Mouse (Mus musculus): ENCODE measurements around the gene Ttc36. TPM values are rescaled to one million over a fixed set of nuclear protein-coding genes. Genes with fewer than 3 reads are reported as not detected.

Ttc36 gene
- not detected in 2 replicates for polyA plus RNA-seq (2014; fragmentation: Nextera tagmentation; extraction: Ambion mirVana)

- H3K9me3 ChIP-seq (ENCODE audit: control insufficient read depth, low read length), result no peaks in the 10 kb centered on the region
- no peak for DNase-seq (ENCODE audit: low spot score)
- peaks cover 2% of the 10 kb centered on the region; the same call in 1 of the 2 replicates for H3K4me1 ChIP-seq (replicated peaks; ENCODE audit: control insufficient read depth, insufficient read depth, low read length)
- H3K36me3 ChIP-seq (ENCODE audit: control insufficient read depth, insufficient read depth, low read length), result peaks cover 11% of the 10 kb centered on the region
- WGBS, result 67% methylated on average over 4 of the region's 4 CpGs
- no peak for ATAC-seq (ENCODE audit: low FRiP score)
- no peak within 1 kb of the TSS for H3K4me2 ChIP-seq (replicated peaks; ENCODE audit: low read depth, low read length)
- H3K4me3 ChIP-seq (ENCODE audit: low read depth, low read length), result no peak within 1 kb of the TSS
- H3K9ac ChIP-seq (ENCODE audit: low read depth, low read length), result no peak within 1 kb of the TSS
- peaks cover 5% of the 10 kb centered on the region for H3K27me3 ChIP-seq (ENCODE audit: control insufficient read depth, insufficient read depth, low read length)
- H3K27ac ChIP-seq (ENCODE audit: low read depth, low read length), result no peak within 1 kb of the TSS
Measured at GRCm38 (mm10) chr9:44802808-44803450, at the start of gene Ttc36. Gene Ttc36, minus strand, starts transcription at chr9:44803072.

DNA sequence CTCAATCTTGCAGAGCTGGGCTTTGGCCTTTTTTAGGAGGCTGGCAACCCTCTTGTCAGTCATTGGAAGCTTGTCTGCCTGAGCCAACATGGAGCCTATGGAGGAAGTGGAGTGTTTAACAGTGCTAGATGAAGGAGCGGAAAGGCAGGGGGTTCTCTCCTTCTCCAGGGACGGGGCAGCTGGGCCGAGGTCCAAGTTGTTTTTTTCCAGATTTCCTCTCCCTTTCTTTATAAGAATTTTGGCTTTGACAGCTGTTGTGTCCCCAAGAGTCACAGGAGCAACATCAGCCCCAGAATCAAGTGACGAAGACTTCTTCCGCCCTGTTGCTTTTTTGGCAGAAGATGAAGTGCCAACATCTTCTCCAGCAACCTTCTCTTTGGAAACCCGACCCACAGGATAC lies 44.6 kb upstream of the Ttc36 start:
- Histone ChIP-seq H3K4me3 (ENCODE audit: low read depth, low read length) (no peak overlapping the region), H3K9me3 (ENCODE audit: control insufficient read depth, low read length) (no peaks in the 10 kb centered on the region), H3K27me3 (ENCODE audit: control insufficient read depth, insufficient read depth, low read length) (no peaks in the 10 kb centered on the region), H3K9ac (ENCODE audit: low read depth, low read length) (no peak overlapping the region), H3K27ac (ENCODE audit: low read depth, low read length) (no peak overlapping the region), H3K4me2 (replicated peaks; ENCODE audit: low read depth, low read length) (no peak overlapping the region), H3K4me1 (replicated peaks; ENCODE audit: control insufficient read depth, insufficient read depth, low read length) (no peaks in the 10 kb centered on the region), H3K36me3 (ENCODE audit: control insufficient read depth, insufficient read depth, low read length) (peaks cover 19% of the 10 kb centered on the region)
- no peak for DNase-seq (ENCODE audit: low spot score)
- WGBS, result 95% methylated on average over 6 of the region's 6 CpGs
- no peak for ATAC-seq (ENCODE audit: low FRiP score)

GRCm38 (mm10) chr9:44841241-44841640 lies 38.4 kb upstream of the Ttc36 start:
- Histone ChIP-seq H3K27me3 (ENCODE audit: control insufficient read depth, insufficient read depth, low read length) (no peaks in the 10 kb centered on the region), H3K36me3 (ENCODE audit: control insufficient read depth, insufficient read depth, low read length) (peaks cover 18% of the 10 kb centered on the region), H3K4me1 (replicated peaks; ENCODE audit: control insufficient read depth, insufficient read depth, low read length) (no peaks in the 10 kb centered on the region), H3K4me3 (ENCODE audit: low read depth, low read length) (no peak overlapping the region), H3K9me3 (ENCODE audit: control insufficient read depth, low read length) (no peaks in the 10 kb centered on the region), H3K4me2 (replicated peaks; ENCODE audit: low read depth, low read length) (no peak overlapping the region), H3K9ac (ENCODE audit: low read depth, low read length) (no peak overlapping the region), H3K27ac (ENCODE audit: low read depth, low read length) (no peak overlapping the region)
- no peak for DNase-seq (ENCODE audit: low spot score)
- WGBS, result 91% methylated on average over 10 of the region's 10 CpGs
- ATAC-seq (ENCODE audit: low FRiP score), result no peak

- DNase-seq (ENCODE audit: low spot score) (peak; percentile 83), ATAC-seq (ENCODE audit: low FRiP score) (no peak)
- Histone ChIP-seq H3K27ac (ENCODE audit: low read depth, low read length) (no peak overlapping the region), H3K9ac (ENCODE audit: low read depth, low read length) (no peak overlapping the region), H3K4me1 (replicated peaks; ENCODE audit: control insufficient read depth, insufficient read depth, low read length) (no peaks in the 10 kb centered on the region), H3K27me3 (ENCODE audit: control insufficient read depth, insufficient read depth, low read length) (no peaks in the 10 kb centered on the region), H3K36me3 (ENCODE audit: control insufficient read depth, insufficient read depth, low read length) (peaks cover 22% of the 10 kb centered on the region), H3K4me3 (ENCODE audit: low read depth, low read length) (no peak overlapping the region), H3K9me3 (ENCODE audit: control insufficient read depth, low read length) (no peaks in the 10 kb centered on the region), H3K4me2 (replicated peaks; ENCODE audit: low read depth, low read length) (no peak overlapping the region)
- WGBS, result 60% methylated on average over 7 of the region's 7 CpGs
Measured at GRCm38 (mm10) chr9:44836439-44836838, 33.6 kb upstream of the Ttc36 start.

DNA sequence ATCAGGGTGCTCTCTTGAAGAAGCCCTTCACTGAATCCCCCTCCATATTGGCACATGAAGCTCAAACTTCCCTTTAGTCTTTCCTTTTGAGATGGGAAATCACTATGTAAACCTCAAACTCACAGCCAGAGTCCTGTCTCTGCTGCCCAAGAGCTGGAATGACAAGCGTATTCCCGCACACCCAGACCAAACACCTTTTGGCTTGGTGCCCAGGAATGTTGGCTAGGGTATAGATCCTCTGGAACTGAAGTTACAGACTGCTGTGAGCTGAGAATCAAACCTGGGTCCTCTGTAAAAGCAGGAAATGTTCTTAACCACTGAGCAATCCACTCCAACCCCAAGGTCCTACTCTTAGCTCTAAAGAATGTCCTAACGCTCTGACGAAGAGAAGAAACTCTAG lies 29.5 kb upstream of the Ttc36 start:
- Histone ChIP-seq H3K27me3 (ENCODE audit: control insufficient read depth, insufficient read depth, low read length) (no peaks in the 10 kb centered on the region), H3K4me1 (replicated peaks; ENCODE audit: control insufficient read depth, insufficient read depth, low read length) (no peaks in the 10 kb centered on the region), H3K27ac (ENCODE audit: low read depth, low read length) (no peak overlapping the region), H3K36me3 (ENCODE audit: control insufficient read depth, insufficient read depth, low read length) (peaks cover 32% of the 10 kb centered on the region), H3K4me3 (ENCODE audit: low read depth, low read length) (no peak overlapping the region), H3K9ac (ENCODE audit: low read depth, low read length) (no peak overlapping the region), H3K4me2 (replicated peaks; ENCODE audit: low read depth, low read length) (no peak overlapping the region), H3K9me3 (ENCODE audit: control insufficient read depth, low read length) (no peaks in the 10 kb centered on the region)
- 98% methylated on average over 4 of the region's 4 CpGs for WGBS
- ATAC-seq (ENCODE audit: low FRiP score) (no peak), DNase-seq (ENCODE audit: low spot score) (no peak)

DNA sequence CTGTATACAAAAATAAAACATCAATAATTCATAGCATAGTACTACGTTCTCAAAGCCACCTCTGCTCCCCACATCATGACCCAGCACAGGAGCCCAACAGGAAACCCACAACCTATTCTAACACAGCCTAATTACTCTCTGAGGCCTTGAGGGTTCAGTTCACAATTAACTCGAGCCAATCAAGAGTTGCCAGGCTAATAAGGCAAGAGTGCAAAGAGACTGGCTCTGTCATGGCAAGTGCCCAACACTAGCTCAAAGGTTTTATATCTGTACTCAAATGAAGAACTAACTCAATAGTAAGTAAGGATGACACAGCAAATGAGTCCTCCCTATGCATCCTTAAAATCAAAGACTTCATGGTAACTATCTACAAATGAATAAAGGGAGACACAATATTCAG lies 27.6 kb upstream of the Ttc36 start:
- 88% methylated on average over 2 of the region's 2 CpGs for WGBS
- H3K4me2 ChIP-seq (replicated peaks; ENCODE audit: low read depth, low read length), result no peak overlapping the region
- no peak for DNase-seq (ENCODE audit: low spot score)
- H3K36me3 ChIP-seq (ENCODE audit: control insufficient read depth, insufficient read depth, low read length), result peaks cover 35% of the 10 kb centered on the region
- H3K9ac ChIP-seq (ENCODE audit: low read depth, low read length), result no peak overlapping the region
- H3K27ac ChIP-seq (ENCODE audit: low read depth, low read length), result no peak overlapping the region
- H3K9me3 ChIP-seq (ENCODE audit: control insufficient read depth, low read length), result no peaks in the 10 kb centered on the region
- no peak for ATAC-seq (ENCODE audit: low FRiP score)
- H3K4me3 ChIP-seq (ENCODE audit: low read depth, low read length), result no peak overlapping the region
- H3K4me1 ChIP-seq (replicated peaks; ENCODE audit: control insufficient read depth, insufficient read depth, low read length), result no peaks in the 10 kb centered on the region
- H3K27me3 ChIP-seq (ENCODE audit: control insufficient read depth, insufficient read depth, low read length), result no peaks in the 10 kb centered on the region

- Histone ChIP-seq H3K4me2 (replicated peaks; ENCODE audit: low read depth, low read length) (no peak overlapping the region), H3K9ac (ENCODE audit: low read depth, low read length) (no peak overlapping the region), H3K9me3 (ENCODE audit: control insufficient read depth, low read length) (no peaks in the 10 kb centered on the region), H3K27me3 (ENCODE audit: control insufficient read depth, insufficient read depth, low read length) (no peaks in the 10 kb centered on the region), H3K4me1 (replicated peaks; ENCODE audit: control insufficient read depth, insufficient read depth, low read length) (no peaks in the 10 kb centered on the region), H3K27ac (ENCODE audit: low read depth, low read length) (no peak overlapping the region), H3K4me3 (ENCODE audit: low read depth, low read length) (no peak overlapping the region), H3K36me3 (ENCODE audit: control insufficient read depth, insufficient read depth, low read length) (peaks cover 30% of the 10 kb centered on the region; the same call in 1 of the 2 replicates)
- ATAC-seq (ENCODE audit: low FRiP score) (no peak), DNase-seq (ENCODE audit: low spot score) (no peak)
- WGBS, result 97% methylated on average over 11 of the region's 11 CpGs
Measured at GRCm38 (mm10) chr9:44828944-44829343, 26.1 kb upstream of the Ttc36 start.

DNA sequence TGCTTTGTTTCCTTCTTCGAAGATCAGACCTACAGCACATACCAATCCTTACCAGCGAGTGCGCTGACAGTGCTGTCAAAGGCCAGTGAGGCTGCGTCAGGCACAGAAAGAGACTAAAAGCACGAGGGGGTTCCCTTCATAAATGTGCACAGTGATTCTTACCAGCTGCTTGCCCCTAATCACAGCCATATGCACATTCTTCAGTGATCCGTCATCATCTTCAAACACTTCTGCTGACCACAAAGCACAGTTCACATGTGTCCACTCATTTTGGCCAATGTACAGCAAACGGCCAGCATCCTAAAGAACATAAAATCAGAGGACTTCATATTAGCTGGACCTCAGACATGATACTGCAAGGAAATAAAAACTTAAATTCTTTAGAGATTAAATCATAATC lies 23.8 kb upstream of the Ttc36 start:
- H3K4me3 ChIP-seq (ENCODE audit: low read depth, low read length), result no peak overlapping the region
- H3K36me3 ChIP-seq (ENCODE audit: control insufficient read depth, insufficient read depth, low read length), result peaks cover 32% of the 10 kb centered on the region
- DNase-seq (ENCODE audit: low spot score) (no peak), ATAC-seq (ENCODE audit: low FRiP score) (no peak)
- H3K4me2 ChIP-seq (replicated peaks; ENCODE audit: low read depth, low read length), result no peak overlapping the region
- H3K4me1 ChIP-seq (replicated peaks; ENCODE audit: control insufficient read depth, insufficient read depth, low read length), result no peaks in the 10 kb centered on the region
- H3K27me3 ChIP-seq (ENCODE audit: control insufficient read depth, insufficient read depth, low read length), result no peaks in the 10 kb centered on the region
- no peaks in the 10 kb centered on the region for H3K9me3 ChIP-seq (ENCODE audit: control insufficient read depth, low read length)
- no peak overlapping the region for H3K9ac ChIP-seq (ENCODE audit: low read depth, low read length)
- 83% methylated on average over 7 of the region's 7 CpGs for WGBS
- H3K27ac ChIP-seq (ENCODE audit: low read depth, low read length), result no peak overlapping the region
